Mouse (Mus musculus) small intestine, adult 2 months (tissue): Measurements from ENCODE around the gene Dnajb8.

Source experiments
- CTCF ChIP-seq: fragments of 200-500 bp; IDR thresholded peaks from 2 replicates; pipeline ENCODE4 v1.5.1; 2012; ENCODE audit warnings: low read depth, mild to moderate bottlenecking, control low read depth, inconsistent platforms, low read length, moderate library complexity, mixed read lengths; ENCODE audit not compliant: insufficient replicate concordance, insufficient read length; ENCODE audit errors: extremely low read depth
- POLR2A ChIP-seq: fragments of 200-500 bp; IDR thresholded peaks from 2 replicates; pipeline ENCODE4 v1.6.1; 2012; ENCODE audit warnings: low read depth, mild to moderate bottlenecking, control low read depth, inconsistent platforms, low read length, moderate library complexity

GRCm38 (mm10) chr6:88201926-88202700 is 20.0 kb upstream of the Dnajb8 start:
- TF ChIP-seq CTCF (no peak), POLR2A (no peak)
